Mouse (Mus musculus): ENCODE results near the gene Eif3f. TPM values are rescaled to one million over a fixed set of nuclear protein-coding genes. Genes with fewer than 3 reads are reported as not detected.

The Eif3f gene
- total and polyA plus RNA-seq, 2 experiments from 2014 or later = 80.6 to 120 TPM

- TF ChIP-seq CTCF (IDR thresholded peaks at IDR 0.05; ENCODE audit: low read depth) = peak; percentile 94
- 31% methylated on average over 7 of the region's 7 CpGs for WGBS
- H3K4me2 ChIP-seq (ENCODE audit: low read depth) = no peak overlapping the region
- DNase-seq = peak; percentile 84
- peaks cover 4% of the 10 kb centered on the region for H3K4me1 ChIP-seq (ENCODE audit: insufficient read depth)
- H3K9ac ChIP-seq = no peak overlapping the region
- no peak overlapping the region for H3K4me3 ChIP-seq (ENCODE audit: low read depth, low read length)
- H3K27me3 ChIP-seq (ENCODE audit: insufficient read depth, low read length) = no peaks in the 10 kb centered on the region
- no peaks in the 10 kb centered on the region for H3K36me3 ChIP-seq (ENCODE audit: insufficient read depth)
- H3K27ac ChIP-seq (ENCODE audit: low read depth, low read length) = no peak overlapping the region
- ATAC-seq = peak; percentile 83
- H3K9me3 ChIP-seq (ENCODE audit: low read length) = no peaks in the 10 kb centered on the region
Measured at GRCm38 (mm10) chr7:108966742-108967362, 32.6 kb downstream of the Eif3f start.

DNA sequence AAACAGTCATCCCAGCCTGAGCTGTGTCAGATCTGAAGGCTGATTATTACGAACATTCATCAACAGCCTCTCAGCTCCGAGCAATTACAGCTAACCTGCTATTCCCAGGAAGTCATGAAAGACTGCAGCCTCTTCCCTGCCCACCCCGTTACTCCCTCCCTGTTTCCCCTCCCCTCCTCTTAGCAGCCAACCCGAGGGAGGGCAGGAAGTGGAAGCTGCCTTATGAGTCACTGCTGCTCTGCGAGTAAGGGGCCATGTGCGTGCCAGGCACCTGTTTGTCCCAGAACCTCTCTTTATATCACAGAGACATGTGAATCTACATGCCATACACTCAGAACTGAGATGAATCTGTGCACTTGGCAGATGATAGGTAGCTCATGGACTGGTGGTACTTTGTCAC lies 34.0 kb downstream of the Eif3f start:
- peak; percentile 28 for DNase-seq
- Histone ChIP-seq H3K4me1 (ENCODE audit: insufficient read depth) (peaks cover 12% of the 10 kb centered on the region), H3K9me3 (ENCODE audit: low read length) (no peaks in the 10 kb centered on the region), H3K9ac (no peak overlapping the region), H3K4me3 (ENCODE audit: low read depth, low read length) (no peak overlapping the region), H3K27ac (ENCODE audit: low read depth, low read length) (no peak overlapping the region), H3K4me2 (ENCODE audit: low read depth) (no peak overlapping the region), H3K27me3 (ENCODE audit: insufficient read depth, low read length) (no peaks in the 10 kb centered on the region), H3K36me3 (ENCODE audit: insufficient read depth) (no peaks in the 10 kb centered on the region)
- TF ChIP-seq CTCF (IDR thresholded peaks at IDR 0.05; ENCODE audit: low read depth) = no peak
- ATAC-seq = peak; percentile 42
- WGBS = 51% methylated on average over 6 of the region's 6 CpGs

DNA sequence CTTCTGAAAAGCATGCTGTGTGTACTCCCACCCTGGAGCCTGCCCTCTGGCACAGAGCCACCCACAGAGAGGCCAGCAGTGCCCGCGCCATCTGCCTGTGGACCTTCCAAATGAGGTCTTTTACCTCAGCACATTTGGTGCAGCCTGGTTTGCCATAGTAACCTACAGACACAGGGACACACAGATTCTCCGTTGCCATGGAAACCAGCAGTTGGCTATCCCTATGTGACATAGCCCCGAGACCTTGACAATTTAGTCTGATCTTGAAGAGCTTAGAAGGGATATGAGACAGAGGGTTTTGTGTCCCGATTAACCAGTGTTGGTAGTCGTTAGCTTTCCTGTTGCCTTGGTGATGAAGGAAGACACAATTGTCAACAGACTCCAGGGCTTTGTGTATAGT lies 38.1 kb downstream of the Eif3f start:
- Histone ChIP-seq H3K4me1 (ENCODE audit: insufficient read depth) (peaks cover 12% of the 10 kb centered on the region), H3K4me3 (ENCODE audit: low read depth, low read length) (no peak overlapping the region), H3K36me3 (ENCODE audit: insufficient read depth) (no peaks in the 10 kb centered on the region), H3K27ac (ENCODE audit: low read depth, low read length) (no peak overlapping the region), H3K4me2 (ENCODE audit: low read depth) (no peak overlapping the region; the same call in 1 of the 2 replicates), H3K9me3 (ENCODE audit: low read length) (no peaks in the 10 kb centered on the region), H3K27me3 (ENCODE audit: insufficient read depth, low read length) (no peaks in the 10 kb centered on the region), H3K9ac (no peak overlapping the region)
- WGBS = 15% methylated on average over 6 of the region's 6 CpGs
- DNase-seq (peak; percentile 73), ATAC-seq (peak; percentile 85)
- TF ChIP-seq CTCF (IDR thresholded peaks at IDR 0.05; ENCODE audit: low read depth) = no peak; the same call in 1 of the 2 replicates

GRCm38 (mm10) chr7:108985934-108986708 lies 51.9 kb downstream of the Eif3f start:
- Histone ChIP-seq H3K4me2 (ENCODE audit: low read depth) (no peak overlapping the region), H3K27ac (ENCODE audit: low read depth, low read length) (no peak overlapping the region), H3K36me3 (ENCODE audit: insufficient read depth) (no peaks in the 10 kb centered on the region), H3K9ac (no peak overlapping the region), H3K4me3 (ENCODE audit: low read depth, low read length) (no peak overlapping the region), H3K4me1 (ENCODE audit: insufficient read depth) (no peaks in the 10 kb centered on the region), H3K9me3 (ENCODE audit: low read length) (no peaks in the 10 kb centered on the region), H3K27me3 (ENCODE audit: insufficient read depth, low read length) (no peaks in the 10 kb centered on the region)
- peak; percentile 72 for ATAC-seq
- 91% methylated on average over 2 of the region's 3 CpGs for WGBS
- DNase-seq = no peak
- TF ChIP-seq CTCF (IDR thresholded peaks at IDR 0.05; ENCODE audit: low read depth) = no peak

GRCm38 (mm10) chr7:108991207-108991606 lies 57.0 kb downstream of the Eif3f start:
- ATAC-seq (no peak), DNase-seq (no peak)
- no peak overlapping the region for H3K27ac ChIP-seq (ENCODE audit: low read depth, low read length)
- H3K36me3 ChIP-seq (ENCODE audit: insufficient read depth) = no peaks in the 10 kb centered on the region
- no peaks in the 10 kb centered on the region for H3K9me3 ChIP-seq (ENCODE audit: low read length)
- H3K4me3 ChIP-seq (ENCODE audit: low read depth, low read length) = no peak overlapping the region
- WGBS = 91% methylated on average over 9 of the region's 9 CpGs
- no peaks in the 10 kb centered on the region for H3K4me1 ChIP-seq (ENCODE audit: insufficient read depth)
- H3K27me3 ChIP-seq (ENCODE audit: insufficient read depth, low read length) = no peaks in the 10 kb centered on the region
- H3K4me2 ChIP-seq (ENCODE audit: low read depth) = no peak overlapping the region
- H3K9ac ChIP-seq = no peak overlapping the region
- TF ChIP-seq CTCF (IDR thresholded peaks at IDR 0.05; ENCODE audit: low read depth) = no peak

Other genes with a start within 250 kb of the Eif3f start
- not detected in 2 replicates for gene Olfr512, start 221.1 kb upstream of the Eif3f start, total RNA-seq (2014; rRNA removed)
- not detected in 2 replicates for gene Olfr512, start 221.1 kb upstream of the Eif3f start, polyA plus RNA-seq (2015; fragmentation: Nextera tagmentation; extraction: Ambion mirVana)
- gene Olfr513, start 183.4 kb upstream of the Eif3f start, total RNA-seq (2014; rRNA removed) = not detected in 2 replicates
- not detected in 2 replicates for gene Olfr513, start 183.4 kb upstream of the Eif3f start, polyA plus RNA-seq (2015; fragmentation: Nextera tagmentation; extraction: Ambion mirVana)
- gene Olfr514, start 108.4 kb upstream of the Eif3f start, total RNA-seq (2014; rRNA removed) = not detected in 2 replicates
- not detected in 2 replicates for gene Olfr514, start 108.4 kb upstream of the Eif3f start, polyA plus RNA-seq (2015; fragmentation: Nextera tagmentation; extraction: Ambion mirVana)
- gene Olfr516, start 83.9 kb upstream of the Eif3f start, total RNA-seq (2014; rRNA removed) = not detected in 2 replicates
- not detected in 2 replicates for gene Olfr516, start 83.9 kb upstream of the Eif3f start, polyA plus RNA-seq (2015; fragmentation: Nextera tagmentation; extraction: Ambion mirVana)
- not detected in 2 replicates for gene Olfr517, start 62.0 kb upstream of the Eif3f start, total RNA-seq (2014; rRNA removed)
- not detected in 2 replicates for gene Olfr517, start 62.0 kb upstream of the Eif3f start, polyA plus RNA-seq (2015; fragmentation: Nextera tagmentation; extraction: Ambion mirVana)
- gene Olfr518, start 49.4 kb upstream of the Eif3f start, total RNA-seq (2014; rRNA removed) = not detected in 2 replicates
- gene Olfr518, start 49.4 kb upstream of the Eif3f start, polyA plus RNA-seq (2015; fragmentation: Nextera tagmentation; extraction: Ambion mirVana) = not detected in 2 replicates
- not detected in 2 replicates for gene Olfr519, start 40.0 kb upstream of the Eif3f start, total RNA-seq (2014; rRNA removed)
- not detected in 2 replicates for gene Olfr519, start 40.0 kb upstream of the Eif3f start, polyA plus RNA-seq (2015; fragmentation: Nextera tagmentation; extraction: Ambion mirVana)
- 0.05 TPM in 1 of 2 replicates, not detected in the other for gene Nlrp10, start 4.2 kb upstream of the Eif3f start, total RNA-seq (2014; rRNA removed)
- 0.04 and 0.10 TPM in 2 replicates for gene Nlrp10, start 4.2 kb upstream of the Eif3f start, polyA plus RNA-seq (2015; fragmentation: Nextera tagmentation; extraction: Ambion mirVana)
- gene Tub, start 15.9 kb downstream of the Eif3f start, total RNA-seq (2014; rRNA removed) = 158 and 188 TPM in 2 replicates
- gene Tub, start 15.9 kb downstream of the Eif3f start, polyA plus RNA-seq (2015; fragmentation: Nextera tagmentation; extraction: Ambion mirVana) = 30.2 and 39.1 TPM in 2 replicates
- gene Ric3, start 148.9 kb downstream of the Eif3f start, total RNA-seq (2014; rRNA removed) = 42.2 and 61.0 TPM in 2 replicates
- 26.7 and 32.4 TPM in 2 replicates for gene Ric3, start 148.9 kb downstream of the Eif3f start, polyA plus RNA-seq (2015; fragmentation: Nextera tagmentation; extraction: Ambion mirVana)
- gene Lmo1, start 240.8 kb downstream of the Eif3f start, total RNA-seq (2014; rRNA removed) = 59.4 and 75.5 TPM in 2 replicates
- 84.0 and 86.5 TPM in 2 replicates for gene Lmo1, start 240.8 kb downstream of the Eif3f start, polyA plus RNA-seq (2015; fragmentation: Nextera tagmentation; extraction: Ambion mirVana)

All from forebrain, postnatal 0 days (tissue).